Mouse (Mus musculus) heart, postnatal 0 days (tissue): ENCODE results near the gene Krtap28-13.
A peak's percentile ranks its signal among the peaks of the same experiment; 100 is the strongest.

Source experiments
- CTCF ChIP-seq: IDR thresholded peaks from 2 replicates; pipeline ENCODE4 v1.5.1; 2016; ENCODE audit warnings: antibody characterized with exemption, control low read depth, low read depth
- EP300 ChIP-seq: IDR thresholded peaks from 2 replicates; pipeline ENCODE4 v1.6.1; 2016; ENCODE audit warnings: antibody characterized with exemption, low read depth

- TF ChIP-seq CTCF (peak; percentile 57), EP300 (no peak)
Measured at GRCm38 (mm10) chr1:83064851-83065250, 4.1 kb downstream of the Krtap28-13 start.
